Mouse (Mus musculus) olfactory bulb, adult 2 months (tissue): ENCODE data around the gene Olfr1354.
"Not testable (repeated sequence)": the region's sequence is repeated elsewhere in the genome, so short reads cannot be mapped to it uniquely, and the experiment has no call there.

Experiments used
- CTCF ChIP-seq: fragments of 200-500 bp; IDR thresholded peaks from 2 replicates; pipeline ENCODE4 v1.5.1; 2012; ENCODE audit warnings: low read depth, mild to moderate bottlenecking, low read length, moderate library complexity; ENCODE audit not compliant: insufficient read depth
- POLR2A ChIP-seq: fragments of 200-500 bp; IDR thresholded peaks from 2 replicates; pipeline ENCODE4 v1.6.1; 2012; ENCODE audit warnings: mild to moderate bottlenecking, low read depth, low read length, moderate library complexity; ENCODE audit not compliant: insufficient read depth

DNA sequence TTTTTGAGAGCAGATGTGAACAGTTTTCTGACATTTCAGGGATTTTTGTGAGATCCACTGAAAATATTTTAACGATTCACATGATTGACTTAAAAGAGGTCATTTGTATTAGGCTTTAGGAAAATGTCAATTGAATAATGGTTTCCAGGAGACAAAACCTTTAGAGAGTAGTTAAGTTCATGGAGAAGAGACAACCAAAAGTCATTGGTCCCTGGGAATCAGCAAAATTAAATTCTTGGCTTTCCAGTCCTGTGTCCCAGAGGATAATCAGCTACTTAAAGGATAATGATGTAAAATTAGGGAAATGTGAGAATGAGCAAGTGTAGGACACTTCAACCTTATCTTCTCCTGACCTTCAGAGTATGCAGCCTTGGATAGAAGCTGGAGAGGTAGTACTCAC is 37.4 kb downstream of the Olfr1354 start, which contains the start of gene Olfr8:
- not testable (repeated sequence) for TF ChIP-seq POLR2A, CTCF
